Comparison of ENCODE assay signal across 8 mouse cellular contexts in the genomic region with DNA sequence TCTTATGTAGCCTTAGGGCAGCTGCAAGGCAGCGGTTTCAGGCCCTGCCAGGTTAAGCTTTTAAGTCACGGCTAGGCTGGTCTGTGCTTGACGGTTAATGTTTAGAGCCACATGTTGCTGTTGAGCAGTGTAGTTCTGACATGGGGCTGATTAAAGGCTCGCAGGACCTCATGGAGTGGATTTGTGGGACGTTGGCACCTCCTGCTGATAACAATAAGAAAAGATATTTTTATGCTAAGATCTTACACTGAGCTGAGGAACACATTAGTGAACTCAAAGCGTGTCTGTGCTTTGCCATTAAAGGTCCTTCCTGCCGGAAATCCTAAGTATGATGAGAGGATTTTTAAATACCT. TPM values are rescaled to one million over a fixed set of nuclear protein-coding genes. Genes with fewer than 3 reads are reported as not detected.
DNase-seq lines count a peak whose midpoint lies in the region; ATAC-seq and TF ChIP-seq lines count a peak whose summit lies in the region.

No protein-coding gene starts in this region.

- TF ChIP-seq POLR2A in bone marrow macrophage, adult 2 months (IDR thresholded peaks at IDR 0.05; ENCODE audit: borderline replicate concordance, low read depth, low read length): no peak

- H3K27me3 ChIP-seq in lung, postnatal 0 days (replicated peaks; ENCODE audit: insufficient read depth, low read length): no peaks in the 10 kb centered on the region
- no peaks in the 10 kb centered on the region for H3K27me3 ChIP-seq in midbrain, embryonic 15.5 days (replicated peaks)

- H3K4me3 ChIP-seq in lung, postnatal 0 days (ENCODE audit: low read depth, low read length): no peak overlapping the region
- H3K4me3 ChIP-seq in bone marrow macrophage, adult 2 months (ENCODE audit: insufficient read depth, low read length): peak overlapping the region; percentile 24; the same call in 1 of the 2 replicates
- no peak overlapping the region for H3K4me3 ChIP-seq in midbrain, embryonic 15.5 days

- no peak overlapping the region for H3K27ac ChIP-seq in lung, postnatal 0 days (ENCODE audit: low read length)
- H3K27ac ChIP-seq in bone marrow macrophage, adult 2 months (ENCODE audit: insufficient read depth, low read depth, low read length): no peak overlapping the region
- peak overlapping the region; percentile 48; the same call in 1 of the 2 replicates for H3K27ac ChIP-seq in midbrain, embryonic 15.5 days

- intact Hi-C loops in left cerebral cortex, postnatal 36 days (cut with DNase I): loop anchor here (2.0 kb wide), 1 partner anchor 375 kb away; no protein-coding TSS in a partner anchor

- peak overlapping the region; percentile 20; the same call in 1 of the 2 replicates for H3K4me2 ChIP-seq in lung, postnatal 0 days (replicated peaks; ENCODE audit: low read depth, low read length)
- H3K4me2 ChIP-seq in midbrain, embryonic 15.5 days: no peak overlapping the region

- H3K9ac ChIP-seq in lung, postnatal 0 days (replicated peaks; ENCODE audit: low read depth): no peak overlapping the region
- H3K9ac ChIP-seq in midbrain, embryonic 15.5 days: no peak overlapping the region

- no peaks in the 10 kb centered on the region for H3K36me3 ChIP-seq in lung, postnatal 0 days (ENCODE audit: insufficient read depth, low read length)
- H3K36me3 ChIP-seq in midbrain, embryonic 15.5 days (replicated peaks): peaks cover 29% of the 10 kb centered on the region; the same call in 1 of the 2 replicates

- DNase-seq in lung, postnatal 0 days (ENCODE audit: low spot score): no peak
- no peak for DNase-seq in lung, adult 18-20 months
- DNase-seq in kidney, adult 18-20 months: peak; percentile 24
- no peak for DNase-seq in left cerebral cortex, postnatal 36 days (ENCODE audit: low spot score in 2 of 2)
- no peak for DNase-seq in layer of hippocampus, adult 9-10 months (ENCODE audit: low spot score)
- DNase-seq in ovary, adult 18-20 months (ENCODE audit: low spot score): no peak

- WGBS in lung, postnatal 0 days: 61% methylated on average over 7 of the region's 7 CpGs
- WGBS in midbrain, embryonic 15.5 days: 53% methylated on average over 7 of the region's 7 CpGs

- 0 out of 2 replicates have a peak, but pooled peaks cover 3% of the 10 kb centered on the region for H3K4me1 ChIP-seq in lung, postnatal 0 days (ENCODE audit: insufficient read depth, low read depth, low read length)
- H3K4me1 ChIP-seq in bone marrow macrophage, adult 2 months (ENCODE audit: control insufficient read depth, insufficient read depth, low read length): peaks cover 2% of the 10 kb centered on the region
- H3K4me1 ChIP-seq in midbrain, embryonic 15.5 days: 0 out of 2 replicates have a peak, but pooled peaks cover 3% of the 10 kb centered on the region

- ATAC-seq in lung, postnatal 0 days: peak; percentile 29; the same call in 1 of the 2 replicates
- ATAC-seq in midbrain, embryonic 15.5 days (replicated peaks): no peak; the same call in 1 of the 2 replicates

- peak; percentile 26; the same call in 1 of the 2 replicates for TF ChIP-seq CTCF in lung, postnatal 0 days (IDR thresholded peaks at IDR 0.05)
- TF ChIP-seq CTCF in bone marrow macrophage, adult 2 months (IDR thresholded peaks at IDR 0.05; ENCODE audit: low read depth, low read length): no peak

- no peak for TF ChIP-seq EP300 in lung, postnatal 0 days (IDR thresholded peaks at IDR 0.05)

- no peaks in the 10 kb centered on the region for H3K9me3 ChIP-seq in lung, postnatal 0 days (ENCODE audit: low read length)
- H3K9me3 ChIP-seq in midbrain, embryonic 15.5 days: no peaks in the 10 kb centered on the region

RNA-seq across cellular contexts. Expression of gene Lypd6b, which starts 53.9 kb away (rescaled TPM):
- 3.9 and 5.0 TPM in 2 replicates for polyA plus RNA-seq in lung, postnatal 0 days (2015; fragmentation: Nextera tagmentation; extraction: Ambion mirVana)
- polyA plus RNA-seq in bone marrow macrophage, adult 2 months (2012; ENCODE audit: insufficient read depth, insufficient read length, missing spikeins): not detected in 2 replicates
- 12.6 and 13.7 TPM in 2 replicates for polyA plus RNA-seq in midbrain, embryonic 15.5 days (2015; fragmentation: Nextera tagmentation; extraction: Ambion mirVana)
- 1 to 10 TPM; 7.8 to 9.0 TPM for total RNA-seq in left cerebral cortex, postnatal 36 days (2021)
